Mouse (Mus musculus): ENCODE results near the gene Robo2.

- no peak for TF ChIP-seq CTCF (IDR thresholded peaks at IDR 0.05; ENCODE audit: borderline replicate concordance, extremely low read depth, insufficient read depth, insufficient read length)
- no peak for TF ChIP-seq POLR2A (IDR thresholded peaks at IDR 0.05; ENCODE audit: borderline replicate concordance, extremely low read depth, insufficient read depth, insufficient read length, poor library complexity, severe bottlenecking)
Observed at GRCm38 (mm10) chr16:74061951-74062350, 349.7 kb downstream of the Robo2 start.

All from brain, embryonic 14.5 days (tissue).